Mouse (Mus musculus): ENCODE data around the gene Olfr51. TPM values are rescaled to one million over a fixed set of nuclear protein-coding genes. Genes with fewer than 3 reads are reported as not detected.

Olfr51 gene
- not detected in 2 replicates for polyA plus RNA-seq (2012; rRNA removed)

GRCm38 (mm10) chr11:51003296-51003695, at the start of gene Olfr51:
TSS of gene Olfr51 (plus strand) at chr11:51003596.

DNA sequence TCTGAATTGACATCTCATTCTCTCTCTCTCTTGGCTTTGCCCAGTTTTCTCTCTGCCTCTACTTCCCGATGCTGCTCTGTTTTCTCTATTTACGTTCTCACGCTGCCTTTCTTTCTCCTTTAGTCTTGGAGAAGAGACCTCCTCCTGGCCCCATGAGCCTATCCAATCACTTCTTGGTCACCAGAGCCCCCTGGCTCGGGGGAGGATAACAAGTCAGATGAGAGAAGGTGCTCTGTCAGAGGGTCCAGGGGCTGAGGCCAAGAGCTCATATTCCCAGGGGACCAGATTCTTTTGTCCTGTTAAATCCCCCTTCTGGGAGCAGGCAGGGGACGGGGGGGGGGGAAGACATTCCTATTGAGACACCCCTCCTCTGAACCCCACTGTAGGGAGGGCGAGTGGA, 49.7 kb upstream of the Olfr51 start, which contains the start of gene Prop1:
Prop1 (minus strand) TSS at position 101 of the 400 bp plus-strand sequence.

DNA sequence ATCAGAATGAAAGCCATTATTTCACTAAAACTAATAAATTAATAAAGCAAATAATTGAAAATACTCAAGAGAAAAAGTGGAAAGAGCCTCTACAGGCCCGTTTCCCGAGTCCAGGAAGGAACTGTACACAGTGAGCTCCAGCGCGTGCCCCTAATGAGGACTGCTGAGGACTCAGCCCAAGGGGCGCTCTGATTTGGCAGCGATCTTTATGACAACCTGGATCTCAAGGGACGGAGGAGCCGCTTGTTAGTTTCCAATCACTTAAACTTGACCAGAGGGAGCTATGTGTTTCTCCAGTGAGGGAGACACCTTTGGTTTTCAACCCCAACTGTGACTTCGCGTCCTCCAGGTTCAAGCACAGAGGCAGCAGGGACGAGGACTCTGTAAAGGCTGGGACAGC, 37.2 kb upstream of the Olfr51 start, which contains the start of gene Olfr1378:
Olfr1378 (plus strand) TSS at position 301 of the 400 bp plus-strand sequence.

GRCm38 (mm10) chr11:50981667-50982066, 21.7 kb upstream of the Olfr51 start, which contains the start of gene Olfr1377:
TSS of gene Olfr1377 (plus strand) at chr11:50981967.

GRCm38 (mm10) chr11:51013936-51014335, 10.5 kb downstream of the Olfr51 start, which contains the start of gene Olfr54:
TSS of gene Olfr54 (plus strand) at chr11:51014236.

DNA sequence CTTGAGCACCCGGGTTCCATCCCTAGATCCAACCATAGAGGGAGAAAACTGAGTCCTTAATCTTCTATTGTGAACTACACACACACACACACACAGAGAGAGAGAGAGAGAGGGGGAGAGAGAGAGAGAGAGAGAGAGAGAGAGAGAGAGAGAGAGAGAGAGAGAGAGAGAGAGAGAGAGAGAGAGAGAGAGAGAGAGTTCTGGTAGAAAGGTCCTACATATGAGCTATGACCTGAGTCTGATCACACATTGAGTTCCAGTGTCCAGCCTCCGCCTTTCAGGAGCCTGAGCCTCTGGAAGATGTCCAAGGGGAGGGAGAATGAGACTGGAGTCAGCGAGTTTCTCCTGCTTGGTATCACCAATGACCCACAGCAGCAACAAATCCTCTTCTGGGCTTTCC, 44.4 kb downstream of the Olfr51 start, which contains the start of gene Olfr1375:
Olfr1375 (plus strand) TSS at position 301 of the 400 bp plus-strand sequence.

GRCm38 (mm10) chr11:51059151-51059571, 55.8 kb downstream of the Olfr51 start, which contains the start of gene Zfp354a:
TSS of gene Zfp354a (plus strand) at chr11:51059257.

Other genes starting within 250 kb of the Olfr51 start
- 0.32 and 0.48 TPM in 2 replicates for gene Zfp354c, start 175.9 kb upstream of the Olfr51 start, polyA plus RNA-seq (2012; rRNA removed)
- 0.08 and 0.11 TPM in 2 replicates for gene Zfp879, start 162.0 kb upstream of the Olfr51 start, polyA plus RNA-seq (2012; rRNA removed)
- 0.06 and 0.08 TPM in 2 replicates for gene Grm6, start 152.9 kb upstream of the Olfr51 start, polyA plus RNA-seq (2012; rRNA removed)
- gene Zfp454, start 115.9 kb upstream of the Olfr51 start, polyA plus RNA-seq (2012; rRNA removed), result 0.20 and 0.23 TPM in 2 replicates
- 0.66 and 0.73 TPM in 2 replicates for gene Zfp2, start 87.4 kb upstream of the Olfr51 start, polyA plus RNA-seq (2012; rRNA removed)
- gene Zfp354b, start 72.0 kb upstream of the Olfr51 start, polyA plus RNA-seq (2012; rRNA removed), result 0.17 and 0.24 TPM in 2 replicates
- gene 4933414I15Rik, start 59.8 kb upstream of the Olfr51 start, polyA plus RNA-seq (2012; rRNA removed), result not detected in 2 replicates
- 0.02 and 0.04 TPM in 2 replicates for gene Prop1, start 49.8 kb upstream of the Olfr51 start, polyA plus RNA-seq (2012; rRNA removed)
- gene Olfr1378, start 37.1 kb upstream of the Olfr51 start, polyA plus RNA-seq (2012; rRNA removed), result not detected in 2 replicates
- gene Olfr1377, start 21.6 kb upstream of the Olfr51 start, polyA plus RNA-seq (2012; rRNA removed), result not detected in 2 replicates
- gene Olfr54, start 10.6 kb downstream of the Olfr51 start, polyA plus RNA-seq (2012; rRNA removed), result not detected in 2 replicates
- not detected in 2 replicates for gene Olfr1375, start 44.5 kb downstream of the Olfr51 start, polyA plus RNA-seq (2012; rRNA removed)
- gene Zfp354a, start 55.7 kb downstream of the Olfr51 start, polyA plus RNA-seq (2012; rRNA removed), result 1.8 and 2.6 TPM in 2 replicates
- gene Gm12569, start 216.9 kb downstream of the Olfr51 start, polyA plus RNA-seq (2012; rRNA removed), result not detected in 2 replicates

All from liver, embryonic 18 days (tissue).